Mouse (Mus musculus): ENCODE data around the gene Slc4a4.
"Not testable (repeated sequence)": the region's sequence is repeated elsewhere in the genome, so short reads cannot be mapped to it uniquely, and the experiment has no call there.

Slc4a4 gene

DNA sequence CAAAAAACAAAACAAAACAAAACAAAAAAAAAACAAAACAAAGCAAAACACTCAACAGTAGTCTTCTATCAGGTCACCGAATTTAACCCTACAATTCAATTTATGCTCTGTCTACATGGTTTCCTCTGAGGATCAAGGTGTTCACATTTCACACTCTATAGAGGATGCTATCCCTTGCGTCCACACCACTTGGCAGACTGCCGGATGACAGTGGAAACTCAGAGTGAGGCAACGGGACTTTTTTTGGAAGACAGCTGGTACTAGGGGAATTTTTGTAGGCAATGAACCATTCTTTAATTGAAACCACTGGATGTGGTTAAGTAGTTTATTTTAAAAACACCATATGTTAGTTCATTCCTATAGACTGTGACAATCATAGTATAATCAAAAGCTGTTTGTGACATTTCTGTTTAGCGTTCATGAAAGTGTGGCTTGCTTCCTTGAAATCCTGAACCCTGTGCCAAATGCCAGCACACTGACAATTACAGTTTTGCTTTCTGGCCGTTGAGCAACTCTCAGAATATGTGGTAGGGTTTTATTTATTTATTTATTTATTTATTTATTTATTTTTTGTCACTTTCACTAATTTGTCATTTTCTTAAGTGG lies 78.2 kb downstream of the Slc4a4 start:
- DNase-seq = no peak

DNA sequence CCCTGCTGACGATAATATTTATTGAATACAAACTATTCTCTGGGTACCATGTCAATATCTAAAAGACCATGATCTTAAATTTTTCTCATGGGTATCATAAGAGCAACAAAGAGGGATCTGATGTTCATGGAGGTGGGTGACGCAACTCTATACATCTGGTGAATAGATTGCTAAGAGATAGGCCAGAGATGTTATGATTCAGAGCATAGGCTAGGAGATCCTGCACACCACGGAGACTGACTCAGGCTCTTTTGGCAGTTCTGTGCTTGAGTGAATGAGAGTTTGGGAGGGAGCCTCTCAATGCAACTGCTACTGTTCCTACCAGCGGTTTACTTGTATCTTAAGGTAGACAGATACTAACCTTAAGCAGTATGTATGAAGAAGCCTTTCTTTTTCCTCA lies 79.9 kb downstream of the Slc4a4 start:
- DNase-seq = no peak

DNA sequence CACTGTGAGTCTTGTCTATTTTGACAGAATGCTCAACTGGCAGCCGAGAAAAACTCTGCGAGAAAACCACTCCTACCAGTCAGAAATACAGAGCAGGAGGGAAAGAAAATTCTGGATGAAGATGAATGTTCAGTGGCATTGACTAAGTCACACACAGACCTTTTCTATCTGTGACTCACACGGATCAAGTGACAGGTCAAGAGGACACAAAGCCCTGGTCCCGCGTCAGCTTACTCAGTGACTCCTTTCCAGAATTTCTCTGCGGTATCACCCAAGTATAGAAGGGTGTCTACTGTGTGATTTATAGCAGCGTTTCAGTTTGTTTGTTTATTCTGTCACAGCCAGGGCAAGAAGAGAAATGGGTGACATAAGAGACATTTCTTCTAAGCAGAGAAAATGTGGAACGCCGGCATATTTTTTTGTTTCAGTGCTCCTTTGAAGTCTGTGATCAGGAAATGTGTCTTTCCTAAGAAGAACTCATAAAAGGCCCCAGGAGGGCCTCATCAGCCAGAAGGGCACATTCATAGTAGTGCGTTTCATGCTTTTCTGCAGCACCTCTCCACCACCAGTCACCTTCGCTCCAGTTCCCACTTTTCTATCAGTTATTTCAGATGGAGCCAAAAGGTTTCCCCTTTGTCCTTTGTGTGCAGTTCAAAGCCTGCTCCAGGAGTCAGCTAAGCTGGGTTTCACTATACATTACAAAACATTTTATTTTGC lies 82.5 kb downstream of the Slc4a4 start:
- DNase-seq = peak; percentile 35

DNA sequence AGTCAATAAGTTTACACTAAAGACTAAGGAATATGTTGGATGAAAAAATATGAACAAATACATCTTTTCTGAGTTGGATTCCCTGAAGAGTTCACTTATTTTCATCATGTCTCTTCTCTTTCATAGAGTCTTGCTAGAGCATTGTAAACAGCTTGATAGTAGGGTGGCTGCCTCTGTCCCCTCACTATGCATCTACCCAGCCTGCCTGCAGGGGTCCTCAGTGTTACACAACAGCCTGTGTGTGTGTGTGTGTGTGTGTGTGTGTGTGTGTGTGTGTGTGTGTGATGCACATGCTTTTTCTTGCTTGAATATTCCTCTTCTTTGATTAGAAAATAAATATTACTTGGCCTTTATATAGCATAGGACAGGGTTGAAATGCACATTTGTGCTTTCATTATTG lies 84.9 kb downstream of the Slc4a4 start:
- no peak for DNase-seq

DNA sequence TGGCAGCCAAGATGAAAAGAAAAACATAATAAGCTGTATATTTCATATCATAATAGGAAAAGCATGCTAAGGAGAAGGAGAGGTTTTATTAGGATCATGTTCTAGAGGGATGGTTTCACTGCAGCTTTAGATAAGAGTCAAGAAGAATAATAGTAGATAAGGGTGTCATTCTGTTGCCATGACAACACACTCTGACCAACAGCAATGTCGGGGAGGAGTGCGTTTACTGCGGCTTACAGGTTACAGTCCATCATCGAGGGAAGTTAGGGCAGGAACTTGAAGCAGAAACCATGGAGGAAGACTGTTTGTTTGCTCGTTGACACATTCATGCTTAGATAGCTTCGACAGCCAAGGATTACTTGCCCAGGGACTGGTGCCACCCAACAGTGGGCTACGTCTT lies 85.7 kb downstream of the Slc4a4 start:
- no peak for DNase-seq

DNA sequence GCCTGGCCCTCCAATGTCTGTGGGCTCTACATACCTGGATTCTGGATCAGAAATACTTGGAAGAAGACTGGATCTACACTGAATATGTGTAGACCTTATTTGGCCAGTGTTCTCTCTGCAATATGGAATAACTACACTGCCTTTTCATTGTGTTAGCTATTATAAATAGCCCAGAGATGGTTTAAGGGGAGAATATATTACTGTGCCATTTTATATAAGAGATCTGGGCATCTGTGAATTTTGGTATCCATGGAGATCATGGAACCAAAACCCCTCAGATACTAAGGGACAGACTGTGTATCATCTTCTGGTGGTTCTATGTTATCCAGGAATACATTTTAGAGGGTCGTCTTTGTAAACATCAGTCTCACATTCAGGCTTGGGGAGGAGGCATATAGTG lies 86.5 kb downstream of the Slc4a4 start:
- DNase-seq = no peak

DNA sequence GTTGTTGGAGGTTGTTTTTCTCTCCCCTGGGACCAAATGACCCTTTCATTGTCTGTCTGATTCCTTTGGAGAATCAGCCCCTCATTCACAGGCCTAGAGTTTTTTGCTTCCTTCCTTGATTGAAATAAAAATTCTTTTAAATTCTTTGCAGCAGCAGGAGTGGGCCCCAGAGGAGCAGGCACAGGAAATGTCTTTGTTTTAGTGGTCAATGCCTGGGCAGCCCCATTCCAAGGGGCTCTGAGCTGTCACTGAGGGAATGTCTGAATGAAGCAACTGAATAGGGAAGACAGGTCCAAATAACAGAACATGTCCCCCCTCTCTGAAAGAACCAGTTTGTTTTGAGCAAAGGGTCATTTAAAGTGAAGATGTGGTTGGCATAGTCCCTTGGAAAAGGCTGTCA lies 89.1 kb downstream of the Slc4a4 start:
- no peak for DNase-seq

DNA sequence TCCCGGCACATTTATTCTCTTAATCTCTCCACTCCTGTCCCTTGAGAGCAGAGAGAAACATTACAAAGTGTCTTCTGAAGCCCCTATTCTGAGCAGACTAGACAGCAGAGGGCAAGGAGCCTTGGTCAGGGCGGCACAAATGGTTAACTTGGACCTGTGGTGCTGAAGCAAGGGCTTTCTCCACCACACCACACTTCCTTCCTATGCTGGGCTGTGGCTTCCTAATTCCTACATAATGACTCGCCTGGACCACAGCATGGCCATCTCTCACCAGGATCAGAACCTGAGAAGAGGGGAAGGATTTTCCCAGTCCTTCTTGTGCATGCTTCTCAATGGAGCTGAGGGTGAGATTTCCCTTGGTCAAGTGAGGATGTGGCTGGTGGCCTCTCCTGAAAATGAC lies 89.8 kb downstream of the Slc4a4 start:
- no peak for DNase-seq

DNA sequence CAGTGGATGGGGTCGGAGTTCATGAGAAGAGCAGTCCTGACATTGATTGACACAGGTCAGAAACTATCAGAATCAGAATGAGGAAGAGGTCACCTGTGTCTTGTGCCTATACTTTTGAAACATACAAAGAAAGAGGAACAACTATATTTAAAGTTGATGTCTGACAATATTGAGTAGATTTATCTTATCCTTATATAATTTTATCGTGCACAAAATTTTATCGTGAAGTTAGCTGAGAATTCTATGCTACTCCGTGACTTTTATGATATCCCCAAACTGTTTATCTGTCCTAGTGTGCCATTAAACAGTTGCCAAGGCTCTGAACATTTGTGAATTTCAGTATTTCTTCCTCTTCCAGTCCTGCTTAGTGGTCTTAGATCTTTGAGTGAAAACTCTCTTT lies 94.1 kb downstream of the Slc4a4 start:
- no peak for DNase-seq

DNA sequence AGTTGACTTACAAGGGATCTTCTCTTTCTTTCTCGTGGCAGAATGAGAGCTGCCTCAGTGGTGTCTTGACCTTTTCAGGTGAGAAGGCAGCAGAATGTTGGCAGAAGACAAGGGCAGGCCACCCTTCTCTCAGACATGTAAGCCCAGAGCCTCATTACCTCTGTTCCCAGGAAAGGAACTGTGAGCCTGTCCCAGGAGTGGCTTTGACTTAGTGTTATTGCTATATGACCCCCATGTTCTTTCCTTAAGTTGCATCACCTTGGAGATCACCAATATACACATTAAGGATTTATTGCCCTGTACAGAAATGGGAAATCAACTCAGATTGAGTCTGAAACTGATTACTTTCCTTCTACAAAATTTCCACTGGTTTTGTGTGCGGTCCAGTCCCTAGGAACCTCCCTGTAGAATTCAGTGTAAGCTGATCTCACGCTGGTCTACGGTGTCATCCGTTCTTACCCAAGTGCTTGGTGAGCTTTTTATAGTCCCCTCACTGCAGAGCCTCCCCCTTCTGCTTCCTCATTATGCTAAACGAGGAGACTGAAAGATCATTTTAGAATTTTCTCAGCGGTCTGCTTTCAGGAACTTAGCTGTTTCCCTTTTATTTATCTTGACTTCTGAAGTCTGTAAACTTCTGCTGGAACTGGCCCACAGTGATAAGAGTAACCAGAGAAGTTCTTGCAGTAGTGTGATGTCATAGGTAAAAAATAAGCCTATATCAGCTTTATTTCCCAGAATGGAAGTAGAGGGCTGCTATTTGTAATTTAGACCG lies 94.8 kb downstream of the Slc4a4 start:
- no peak for DNase-seq

DNA sequence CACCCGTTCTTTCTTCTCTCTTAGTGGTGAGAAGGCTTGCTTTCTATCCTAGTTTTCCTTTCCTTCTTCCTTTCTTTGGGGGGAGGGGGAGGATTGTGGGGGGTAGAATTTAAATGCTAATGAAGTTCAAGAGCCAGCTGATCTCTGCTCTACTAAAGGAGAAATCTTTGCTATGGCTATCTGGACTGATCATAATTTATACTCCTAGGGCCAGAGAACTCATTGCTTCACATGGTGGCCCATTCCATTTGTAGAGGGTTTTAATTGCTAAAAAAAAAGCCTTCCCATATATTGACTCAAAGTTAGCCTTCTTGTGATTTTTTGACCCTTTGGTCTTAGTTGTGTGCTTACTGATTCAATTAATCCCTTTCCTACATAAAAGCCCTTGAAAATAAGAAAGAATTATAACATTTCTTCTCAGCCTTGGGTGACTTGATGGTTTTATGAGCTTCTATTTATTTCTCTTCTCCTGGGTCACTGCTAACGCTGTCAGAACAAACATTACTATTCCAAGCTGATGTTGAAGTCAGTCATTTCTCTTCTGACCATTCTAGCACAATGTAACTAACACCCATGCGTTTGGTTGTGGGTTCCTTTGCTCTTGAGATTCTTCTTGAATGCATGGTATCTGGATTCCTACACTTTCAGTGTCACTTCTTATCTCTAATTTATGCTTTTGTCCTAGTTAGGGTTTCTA lies 95.6 kb downstream of the Slc4a4 start:
- no peak for DNase-seq

DNA sequence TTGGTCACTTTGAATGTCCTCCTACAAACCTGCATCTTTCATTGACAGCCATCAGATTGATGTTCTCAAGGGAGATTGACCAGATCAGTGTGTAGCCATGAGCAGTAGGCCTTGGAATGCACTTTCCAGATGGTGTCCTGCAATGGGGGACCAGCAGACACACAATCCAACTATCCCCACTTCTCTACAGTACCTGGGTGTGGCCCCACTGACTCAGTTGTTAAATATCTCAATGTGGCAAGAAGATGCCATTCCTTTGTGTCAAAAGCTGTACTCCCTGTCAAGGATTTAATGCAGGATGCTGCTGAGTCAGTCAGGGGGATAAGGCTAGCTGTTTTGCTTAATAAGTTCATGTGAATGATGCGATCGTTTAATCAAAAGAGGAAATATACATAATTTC lies 96.6 kb downstream of the Slc4a4 start:
- no peak for DNase-seq

DNA sequence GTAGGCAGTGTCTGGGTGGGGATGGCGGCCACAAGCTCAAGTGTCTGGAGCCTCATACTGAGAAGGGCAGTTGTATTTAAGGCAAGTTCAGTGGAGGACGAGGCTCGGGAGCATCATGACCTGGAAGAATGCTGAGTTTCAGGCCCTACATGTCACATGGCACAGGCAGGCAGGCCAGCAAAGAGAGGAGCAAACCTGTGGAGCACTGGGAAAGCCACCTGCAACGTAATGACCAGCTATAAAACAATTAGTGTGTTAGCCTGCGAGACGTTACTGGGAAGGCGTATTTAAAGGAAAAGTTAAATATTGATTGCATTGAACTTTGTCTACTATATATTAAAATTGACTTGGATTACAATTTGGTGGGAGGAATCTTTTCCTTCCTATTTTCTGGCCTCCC lies 97.0 kb downstream of the Slc4a4 start:
- no peak for DNase-seq

DNA sequence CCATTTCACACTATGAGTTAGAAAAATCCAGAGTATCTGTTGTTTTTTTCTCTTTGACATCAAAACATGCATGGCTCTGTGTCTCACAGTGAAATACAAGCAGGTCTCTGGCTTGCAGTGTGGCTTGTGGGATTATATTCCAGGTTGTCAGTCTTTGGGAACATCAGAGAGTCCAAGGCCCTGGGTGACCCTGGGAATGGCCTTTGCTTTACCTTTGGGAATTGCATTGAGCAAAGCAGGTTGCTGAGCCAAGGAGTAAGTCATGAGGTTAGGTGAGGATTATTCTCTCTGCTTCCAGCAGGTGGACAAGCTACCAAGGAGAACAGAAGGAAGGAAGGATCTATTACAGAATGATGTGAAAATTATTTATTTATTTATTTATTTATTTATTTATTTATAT lies 102.4 kb downstream of the Slc4a4 start:
- no peak for DNase-seq

DNA sequence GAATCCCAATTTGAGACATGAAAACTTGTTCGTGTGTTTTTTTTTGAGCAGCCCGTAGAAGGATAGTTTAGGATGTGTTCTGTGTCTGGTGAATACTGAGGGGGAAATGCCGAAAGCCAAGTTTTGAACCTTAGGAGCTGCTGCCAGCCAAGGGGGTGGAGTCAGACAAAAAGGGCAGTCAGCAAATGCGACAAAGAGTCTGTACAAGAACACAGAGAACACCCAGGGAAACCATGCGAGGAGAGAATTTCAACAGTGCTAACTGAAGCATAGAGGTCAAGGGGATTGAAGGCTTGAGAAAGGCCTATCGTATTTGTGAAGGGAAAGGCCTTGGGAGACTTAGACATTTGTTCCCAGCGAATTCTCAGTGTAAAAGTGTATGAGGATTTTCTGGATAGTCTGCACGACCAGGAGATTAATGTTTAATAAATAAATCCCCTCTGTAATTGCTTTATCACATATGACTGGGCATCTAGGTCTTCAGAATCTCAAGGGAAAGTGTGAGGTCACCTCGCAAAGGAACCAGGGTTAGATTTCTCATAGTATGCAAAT lies 103.7 kb downstream of the Slc4a4 start:
- DNase-seq = no peak

DNA sequence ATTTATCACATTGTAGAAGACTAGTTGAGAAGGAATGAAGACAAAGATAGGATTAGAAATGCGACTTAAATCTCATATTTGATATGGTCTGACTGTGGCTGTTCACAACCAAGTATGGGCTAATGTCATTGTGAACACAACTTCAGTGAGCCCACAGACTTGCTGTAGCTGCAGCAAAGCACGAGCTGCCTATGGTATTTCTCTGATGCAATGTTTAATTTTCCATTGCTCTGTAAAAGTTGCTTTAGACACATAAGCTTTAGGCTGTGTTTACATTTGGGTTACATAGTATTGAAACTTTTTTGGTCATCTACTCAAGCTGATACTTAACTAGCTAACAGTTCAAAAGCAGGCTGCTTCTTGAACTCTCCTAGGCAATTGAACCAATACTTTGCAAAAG lies 104.7 kb downstream of the Slc4a4 start:
- DNase-seq = not testable (repeated sequence)

DNA sequence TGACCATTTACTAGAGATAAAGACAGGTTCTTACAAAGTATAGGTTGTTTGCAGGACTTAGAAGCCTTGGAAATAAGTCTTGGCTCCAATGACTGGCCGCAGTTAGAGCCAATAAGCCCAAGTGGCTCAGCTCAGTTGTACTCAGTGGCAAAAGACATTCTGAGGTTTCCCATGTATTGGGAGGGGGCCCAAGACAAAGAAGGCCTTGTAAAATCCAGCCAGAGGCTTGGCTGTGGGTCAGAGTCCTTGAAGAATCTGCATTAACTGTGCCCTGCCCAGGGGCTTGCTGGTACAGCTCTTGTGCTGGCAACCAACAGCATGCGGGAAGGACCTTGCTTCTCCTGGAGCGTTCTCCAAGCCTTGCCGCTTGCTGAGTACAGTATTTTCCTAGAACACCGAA lies 107.9 kb downstream of the Slc4a4 start:
- no peak for DNase-seq

DNA sequence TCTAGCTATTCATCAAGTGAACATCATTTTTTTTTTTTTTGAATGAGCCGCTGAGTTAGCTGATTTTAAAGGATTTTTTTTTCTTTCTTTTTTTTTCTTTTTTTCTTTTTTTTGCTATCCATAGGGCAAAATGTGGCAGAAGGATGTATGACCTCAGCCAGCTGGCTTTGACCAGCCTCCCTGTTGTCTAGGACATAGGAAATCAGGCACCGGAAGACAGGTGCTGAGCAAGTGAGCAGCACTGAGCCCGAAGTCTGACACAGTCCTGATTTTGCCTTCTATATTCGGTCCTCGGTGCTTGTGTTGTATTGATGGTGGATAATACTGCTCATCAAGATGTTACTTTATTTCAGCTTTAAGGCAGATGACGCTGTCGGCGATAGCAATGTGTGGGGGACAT lies 109.6 kb downstream of the Slc4a4 start:
- DNase-seq = no peak

DNA sequence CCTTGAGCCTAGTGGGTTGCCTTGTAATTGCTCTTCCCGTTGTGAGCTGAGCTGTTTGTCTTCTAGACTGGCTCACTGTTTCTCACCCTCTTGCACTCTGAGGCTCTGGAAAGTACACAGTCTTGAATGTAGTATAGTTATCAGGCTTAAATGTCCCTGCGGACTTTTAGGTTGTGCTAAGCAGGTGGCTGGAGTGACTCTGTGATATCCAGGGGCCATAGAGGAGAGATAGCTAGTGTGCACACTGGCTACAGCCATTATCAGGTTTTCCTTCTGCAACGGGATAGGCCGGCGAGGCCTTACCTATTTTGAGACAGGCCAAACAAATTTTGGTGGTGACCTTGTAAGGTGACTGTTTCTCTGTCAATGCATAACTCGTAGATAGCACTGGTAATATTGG lies 110.7 kb downstream of the Slc4a4 start:
- no peak for DNase-seq

DNA sequence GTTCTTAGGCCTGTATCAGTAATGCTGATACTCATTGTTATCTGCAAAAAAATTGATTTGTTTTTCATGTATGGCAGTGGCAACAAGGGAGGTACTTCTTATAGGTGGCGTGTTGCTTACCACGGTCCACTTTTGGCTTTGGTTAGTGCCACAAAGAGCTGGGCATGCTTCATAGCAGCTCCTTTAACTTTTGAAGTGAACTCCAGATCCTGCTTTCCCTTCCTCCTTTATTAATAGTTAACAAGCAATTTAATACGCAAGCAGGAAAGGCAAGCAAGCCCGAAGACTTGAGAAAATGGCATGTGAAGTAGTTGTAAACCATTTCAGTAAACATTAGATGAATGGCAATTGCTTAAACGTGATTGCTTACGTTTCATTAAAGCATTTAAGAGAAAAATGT lies 113.2 kb downstream of the Slc4a4 start:
- DNase-seq = no peak

DNA sequence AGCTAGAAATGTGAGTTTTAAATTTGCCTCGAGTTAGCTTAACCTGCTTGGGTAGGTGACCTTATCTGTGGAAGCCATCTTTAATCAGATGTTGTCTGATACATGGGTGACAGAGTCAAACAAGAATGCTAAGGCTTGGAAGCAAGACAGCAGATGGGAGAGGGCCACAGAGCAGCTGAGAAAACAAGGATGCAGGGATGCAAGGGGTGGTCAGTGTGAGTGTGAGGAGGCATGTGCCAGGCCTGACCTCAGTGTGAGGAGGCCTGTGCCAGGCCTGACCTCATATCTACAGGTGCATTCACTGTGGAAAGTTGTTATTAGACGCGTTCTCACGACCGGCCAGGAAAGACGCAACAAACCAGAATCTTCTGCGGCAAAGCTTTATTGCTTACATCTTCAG lies 114.0 kb downstream of the Slc4a4 start:
- DNase-seq = no peak

DNA sequence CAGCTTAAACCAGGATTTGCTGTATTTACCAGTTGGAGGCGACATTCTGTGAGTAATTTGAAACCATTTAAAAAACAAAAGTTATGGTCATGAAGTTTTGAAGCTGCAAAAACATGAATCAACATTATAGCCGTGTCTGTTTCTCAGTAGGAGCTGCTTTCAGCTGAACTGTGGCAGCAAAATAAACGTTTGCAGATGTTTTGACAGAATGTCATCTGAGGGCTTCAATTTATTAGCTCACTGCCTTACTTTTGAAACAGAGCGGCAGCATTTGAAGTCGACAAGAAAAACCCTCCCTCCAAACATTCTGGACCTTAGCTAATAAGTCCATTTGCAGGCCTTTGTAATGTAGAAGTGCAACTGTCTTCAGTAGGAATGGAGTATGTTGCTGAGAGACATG lies 123.5 kb downstream of the Slc4a4 start:
- DNase-seq = peak; percentile 35

DNA sequence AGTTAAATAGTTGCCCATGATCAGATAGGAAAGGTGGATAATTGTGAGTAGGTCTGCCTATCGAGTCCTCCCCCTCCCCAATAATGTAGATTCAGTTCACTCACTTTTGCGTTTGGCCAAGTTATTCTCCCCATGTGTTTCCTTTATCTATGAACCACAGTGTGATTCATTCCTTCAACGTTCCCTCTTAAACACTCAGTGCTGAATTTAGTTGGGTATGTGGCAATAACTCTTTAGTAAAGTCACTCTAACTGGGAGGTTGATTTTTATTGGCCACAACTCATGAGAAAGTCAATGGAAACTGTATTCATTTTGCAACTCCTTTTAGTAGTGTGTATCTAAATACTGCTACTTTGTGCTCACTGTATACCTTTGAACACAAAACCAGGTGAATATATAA lies 125.8 kb downstream of the Slc4a4 start:
- no peak for DNase-seq
